Mouse (Mus musculus) hindbrain, postnatal 0 days (tissue): ENCODE data around the gene Prpf4b. TPM values are rescaled to one million over a fixed set of nuclear protein-coding genes. Genes with fewer than 3 reads are reported as not detected.

Experiments used
- ATAC-seq: fragments of 200-750 bp; cut with Nextera tagmentation; 2 replicates; pipeline ENCODE4 v1.8.0; 2017; ENCODE audit warnings: mild to moderate bottlenecking, moderate TSS enrichment, moderate library complexity
- DNase-seq: peaks from one replicate; pipeline ENCODE4 v3.0.0-alpha.2; 2015; ENCODE audit warnings: low spot score
- H3K27ac ChIP-seq: fragments of 300-500 bp; sonication (generic); 2 replicates; pipeline ENCODE4 v1.5.1; 2014; ENCODE audit warnings: mild to moderate bottlenecking
- H3K27me3 ChIP-seq: fragments of 300-500 bp; sonication (generic); 2 replicates; pipeline ENCODE4 v1.6.1; 2014; ENCODE audit warnings: low read length, mixed read lengths; ENCODE audit not compliant: insufficient read depth
- H3K36me3 ChIP-seq: fragments of 300-500 bp; sonication (generic); 2 replicates; pipeline ENCODE4 v1.6.1; 2014; ENCODE audit warnings: low read length, mixed read lengths; ENCODE audit not compliant: insufficient read depth
- H3K4me1 ChIP-seq: fragments of 300-500 bp; sonication (generic); 2 replicates; pipeline ENCODE4 v1.6.1; 2014; ENCODE audit warnings: antibody characterized with exemption, low read length, mixed read lengths; ENCODE audit not compliant: insufficient read depth
- H3K4me2 ChIP-seq: fragments of 300-500 bp; sonication (generic); 2 replicates; pipeline ENCODE4 v1.6.1; 2014; ENCODE audit warnings: low read depth, mild to moderate bottlenecking, low read length, moderate library complexity, mixed read lengths
- H3K4me3 ChIP-seq: fragments of 300-500 bp; sonication (generic); 2 replicates; pipeline ENCODE4 v1.5.1; 2014; ENCODE audit warnings: low read length
- H3K9ac ChIP-seq: fragments of 300-500 bp; sonication (generic); replicated peaks from 2 replicates; pipeline ENCODE4 v1.6.1; 2014; ENCODE audit warnings: mild to moderate bottlenecking, low read length, moderate library complexity, mixed read lengths
- H3K9me3 ChIP-seq: fragments of 300-500 bp; sonication (generic); 2 replicates; pipeline ENCODE4 v1.6.1; 2016; ENCODE audit warnings: low read length, mixed read lengths
- CTCF ChIP-seq: IDR thresholded peaks from 2 replicates; pipeline ENCODE4 v1.5.1; 2016; ENCODE audit warnings: antibody characterized with exemption, control low read depth, low read depth
- WGBS: fragments of 180-500 bp; shearing (Covaris S2); extraction: QIAGEN DNeasy Blood & Tissue Kit; methylation state at CpG from one replicate; pipeline ENCODE4 v1.1.7; 2014; 5-methylcytosine and 5-hydroxymethylcytosine counted together
- polyA plus RNA-seq: library from polyadenylated mRNA; unstranded; fragments of >200 nt; fragmentation: Nextera tagmentation; extraction: Ambion mirVana; gene quantifications from 2 replicates; pipeline ENCODE4 v1.2.1, GENCODE M21; 2015
- total RNA-seq: library from RNA; depleted of rRNA; stranded (reverse); fragments of >200 nt; gene quantifications from 2 replicates; pipeline ENCODE4 v1.2.3, GENCODE M21; 2014; rRNA removed

The Prpf4b gene
- total RNA-seq (22.0 and 29.9 TPM in 2 replicates), polyA plus RNA-seq (54.4 and 66.9 TPM in 2 replicates)

DNA sequence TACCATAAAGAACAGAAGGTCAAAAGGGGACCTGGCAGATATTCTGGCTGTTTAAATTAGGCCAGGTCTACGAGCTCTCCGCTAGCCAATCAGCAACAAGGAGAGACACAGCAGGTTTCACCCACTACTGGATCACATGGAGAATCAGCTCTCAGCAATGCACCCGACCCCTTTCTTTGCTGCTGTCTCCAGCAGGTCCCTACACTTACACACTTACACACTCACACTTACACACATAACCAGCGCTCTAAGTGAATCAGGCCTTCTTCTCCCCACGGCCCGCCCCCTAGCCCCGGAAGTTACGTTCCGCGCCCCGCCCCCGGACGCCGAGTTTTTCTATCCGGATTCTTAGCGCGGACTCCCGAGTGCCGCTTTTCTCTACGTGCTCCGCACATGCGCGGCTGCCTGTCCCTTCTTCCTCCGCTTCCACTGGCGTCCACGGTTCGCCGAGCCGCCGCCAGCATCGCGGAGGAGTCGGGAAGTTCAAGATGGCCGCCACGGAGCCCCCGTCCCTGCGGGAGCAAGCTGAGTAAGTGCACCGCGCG, at the start of gene Prpf4b:
Gene Prpf4b (plus strand): TSS at position 137 of the 545 bp plus-strand sequence.
- 1% methylated on average over 40 of the region's 40 CpGs for WGBS
- TF ChIP-seq CTCF = no peak

GRCm38 (mm10) chr13:34826760-34827690, 48.1 kb upstream of the Prpf4b start:
- no peak overlapping the region for H3K27ac ChIP-seq
- no peak overlapping the region for H3K4me3 ChIP-seq
- no peak for DNase-seq
- no peaks in the 10 kb centered on the region for H3K36me3 ChIP-seq
- no peak overlapping the region for H3K4me2 ChIP-seq
- H3K9me3 ChIP-seq = no peaks in the 10 kb centered on the region
- no peaks in the 10 kb centered on the region for H3K27me3 ChIP-seq
- H3K9ac ChIP-seq = no peak overlapping the region
- no peak for TF ChIP-seq CTCF
- WGBS = 68% methylated on average over 3 of the region's 3 CpGs
- no peak for ATAC-seq
- H3K4me1 ChIP-seq = no peaks in the 10 kb centered on the region

More for the DNA sequence above, at the start of gene Prpf4b:
- H3K27ac ChIP-seq = peak within 1 kb of the TSS; percentile 98
- ATAC-seq (peak; percentile 84), DNase-seq (peak; percentile 96)
- peaks cover 5% of the 10 kb centered on the region for H3K4me1 ChIP-seq
- no peaks in the 10 kb centered on the region for H3K36me3 ChIP-seq
- H3K27me3 ChIP-seq = no peaks in the 10 kb centered on the region
- H3K9me3 ChIP-seq = no peaks in the 10 kb centered on the region
- peak within 1 kb of the TSS; percentile 88 for H3K4me3 ChIP-seq
- peak within 1 kb of the TSS; percentile 74 for H3K9ac ChIP-seq
- peak within 1 kb of the TSS; percentile 86 for H3K4me2 ChIP-seq

DNA sequence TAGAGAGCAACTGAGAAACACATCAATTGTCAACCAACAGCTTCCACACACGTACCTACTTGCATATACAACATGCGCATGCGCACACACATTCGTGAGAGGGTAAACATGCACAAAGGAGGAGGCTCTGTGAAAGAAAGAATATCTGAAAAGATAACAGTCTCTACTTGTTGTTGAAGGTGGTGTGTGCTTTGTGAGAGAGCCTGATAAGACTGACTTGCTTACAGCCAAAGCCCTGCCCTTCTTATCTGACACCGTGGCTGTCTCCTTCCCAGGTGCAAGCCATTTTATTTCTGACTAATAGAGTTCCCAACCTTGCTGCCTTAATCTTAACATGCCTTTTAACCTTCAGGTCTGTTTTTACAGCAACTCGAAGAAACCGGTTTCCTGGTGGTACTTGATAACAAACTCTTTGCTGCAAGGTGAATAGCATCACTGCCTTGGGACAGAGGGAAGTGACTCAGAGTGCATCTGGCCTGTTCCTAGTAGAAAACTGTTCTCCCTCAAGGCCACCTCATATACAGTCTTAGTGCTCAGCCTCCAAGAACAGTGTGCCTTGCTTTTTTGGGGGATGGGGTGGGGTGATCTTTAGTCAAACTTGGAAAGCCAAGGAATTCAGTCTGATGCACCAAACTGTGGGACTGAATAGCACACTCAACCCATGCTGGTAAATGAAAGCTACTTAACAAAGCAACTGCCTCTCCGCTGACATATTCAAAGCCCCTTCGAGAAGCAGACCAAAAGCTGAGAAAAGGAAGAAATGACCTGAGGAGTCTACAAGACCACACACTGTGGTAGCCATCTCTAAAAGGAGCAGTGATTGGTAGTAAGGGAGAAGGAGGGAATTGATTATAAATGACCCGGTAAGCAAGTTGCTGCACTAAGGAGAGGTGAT, 46.9 kb upstream of the Prpf4b start:
- Histone ChIP-seq H3K9ac (no peak overlapping the region), H3K4me3 (no peak overlapping the region), H3K36me3 (no peaks in the 10 kb centered on the region), H3K27me3 (no peaks in the 10 kb centered on the region), H3K4me2 (no peak overlapping the region), H3K4me1 (no peaks in the 10 kb centered on the region), H3K27ac (no peak overlapping the region), H3K9me3 (no peaks in the 10 kb centered on the region)
- ATAC-seq (no peak), DNase-seq (no peak)
- 68% methylated on average over 10 of the region's 10 CpGs for WGBS
- no peak for TF ChIP-seq CTCF

DNA sequence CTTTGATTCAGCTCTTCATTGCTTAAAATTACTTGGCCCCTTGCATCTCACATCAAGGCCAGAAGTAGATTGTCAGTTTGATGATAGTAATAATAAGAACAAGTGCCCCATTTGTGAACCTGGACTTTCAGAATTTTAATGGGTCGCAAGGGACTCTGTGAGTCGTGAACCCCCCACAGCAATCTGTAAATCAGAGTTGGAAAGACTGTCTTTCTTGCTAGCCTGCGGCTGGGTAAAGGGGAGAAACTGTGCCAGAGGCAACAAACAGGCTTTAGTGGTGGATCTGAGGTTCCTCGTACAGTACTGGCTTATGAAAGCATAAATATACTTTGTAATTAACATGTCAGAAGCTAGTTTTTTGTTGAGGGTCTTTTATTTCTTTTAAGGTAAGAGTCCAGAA, 32.3 kb upstream of the Prpf4b start:
- no peak overlapping the region for H3K4me3 ChIP-seq
- no peak for TF ChIP-seq CTCF
- no peaks in the 10 kb centered on the region for H3K36me3 ChIP-seq
- no peak overlapping the region for H3K27ac ChIP-seq
- 92% methylated on average over 4 of the region's 4 CpGs for WGBS
- H3K9me3 ChIP-seq = no peaks in the 10 kb centered on the region
- no peak overlapping the region for H3K9ac ChIP-seq
- H3K27me3 ChIP-seq = no peaks in the 10 kb centered on the region
- no peak overlapping the region for H3K4me2 ChIP-seq
- H3K4me1 ChIP-seq = no peaks in the 10 kb centered on the region
- DNase-seq (no peak), ATAC-seq (no peak)

GRCm38 (mm10) chr13:34850759-34851158, 24.3 kb upstream of the Prpf4b start:
- WGBS = 86% methylated on average over 3 of the region's 3 CpGs
- H3K27ac ChIP-seq = no peak overlapping the region
- DNase-seq (no peak), ATAC-seq (no peak)
- no peaks in the 10 kb centered on the region for H3K4me1 ChIP-seq
- H3K27me3 ChIP-seq = no peaks in the 10 kb centered on the region
- H3K9ac ChIP-seq = no peak overlapping the region
- H3K36me3 ChIP-seq = no peaks in the 10 kb centered on the region
- TF ChIP-seq CTCF = no peak
- no peak overlapping the region for H3K4me3 ChIP-seq
- no peak overlapping the region for H3K4me2 ChIP-seq
- peaks cover 4% of the 10 kb centered on the region; the same call in 1 of the 2 replicates for H3K9me3 ChIP-seq

DNA sequence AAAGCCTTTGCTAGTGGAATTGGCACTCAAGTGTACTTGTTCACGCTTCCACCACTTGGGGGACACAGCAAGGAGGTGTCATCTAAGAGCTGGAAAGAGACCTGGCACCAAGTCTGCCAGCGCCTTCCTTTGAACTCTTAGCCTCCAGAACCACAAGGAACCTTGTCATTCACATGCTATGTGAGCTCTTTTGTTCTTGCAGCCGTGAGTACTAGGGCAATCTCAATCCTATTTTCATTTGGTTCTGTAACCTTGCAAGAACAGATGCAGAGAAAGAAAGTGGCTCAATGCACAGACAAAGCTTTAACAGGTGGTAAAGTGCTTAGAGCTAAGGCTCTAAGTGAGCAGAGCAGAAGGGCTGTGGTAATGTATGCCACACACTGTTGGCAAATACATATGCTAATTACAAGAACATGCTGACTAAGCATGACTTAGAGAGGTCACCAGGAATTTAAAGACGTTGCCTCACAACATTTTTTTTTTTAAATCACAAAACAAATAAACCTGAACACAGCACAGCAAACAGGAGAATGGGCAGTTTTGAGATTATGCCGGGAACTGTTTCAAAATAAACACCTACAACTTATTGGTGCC, 23.8 kb upstream of the Prpf4b start:
- peaks cover 4% of the 10 kb centered on the region; the same call in 1 of the 2 replicates for H3K9me3 ChIP-seq
- WGBS = 63% methylated on average over 5 of the region's 5 CpGs
- H3K27ac ChIP-seq = no peak overlapping the region
- no peak overlapping the region for H3K9ac ChIP-seq
- DNase-seq (no peak), ATAC-seq (no peak)
- no peaks in the 10 kb centered on the region for H3K27me3 ChIP-seq
- TF ChIP-seq CTCF = no peak
- no peak overlapping the region for H3K4me3 ChIP-seq
- no peak overlapping the region for H3K4me2 ChIP-seq
- no peaks in the 10 kb centered on the region for H3K4me1 ChIP-seq
- no peaks in the 10 kb centered on the region for H3K36me3 ChIP-seq
